Mouse (Mus musculus): ENCODE measurements around the gene Prkaa2. TPM values are rescaled to one million over a fixed set of nuclear protein-coding genes. Genes with fewer than 3 reads are reported as not detected.

The Prkaa2 gene
- polyA plus RNA-seq, 1 experiment from 2014 or later: 1.2 TPM

DNA sequence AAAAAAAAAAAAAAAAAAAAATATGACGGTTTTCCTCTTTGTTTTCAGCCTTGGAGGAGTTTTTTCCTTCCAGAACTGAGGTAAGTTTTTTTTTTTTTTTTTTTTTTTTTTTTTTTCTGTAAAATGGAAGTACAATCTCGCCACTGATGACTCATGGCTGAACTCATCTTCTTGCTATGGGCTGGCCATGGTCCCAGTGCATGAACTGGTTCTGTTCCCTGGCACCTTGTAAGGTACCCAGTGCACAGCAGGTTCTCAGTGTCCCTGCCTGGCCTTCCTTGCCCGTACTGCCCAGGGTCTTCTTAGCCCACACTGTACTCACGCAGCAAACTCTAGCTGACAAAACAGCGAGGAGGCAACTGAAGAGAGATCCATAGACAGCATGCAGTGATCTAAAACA, 121.6 kb downstream of the Prkaa2 start:
- Histone ChIP-seq H3K9me3 (ENCODE audit: low read depth, low read length) (no peaks in the 10 kb centered on the region), H3K9ac (no peak overlapping the region), H3K4me2 (no peak overlapping the region), H3K36me3 (ENCODE audit: insufficient read depth) (no peaks in the 10 kb centered on the region), H3K27ac (ENCODE audit: low read depth) (no peak overlapping the region), H3K4me1 (ENCODE audit: insufficient read depth) (no peaks in the 10 kb centered on the region), H3K27me3 (ENCODE audit: insufficient read depth, low read length) (no peaks in the 10 kb centered on the region), H3K4me3 (ENCODE audit: low read depth, low read length) (no peak overlapping the region)
- no peak for ATAC-seq (ENCODE audit: insufficient read depth)
- DNase-seq: no peak
- WGBS: 77% methylated on average over 5 of the region's 5 CpGs
- no peak for TF ChIP-seq CTCF (IDR thresholded peaks at IDR 0.05; ENCODE audit: low read depth)

DNA sequence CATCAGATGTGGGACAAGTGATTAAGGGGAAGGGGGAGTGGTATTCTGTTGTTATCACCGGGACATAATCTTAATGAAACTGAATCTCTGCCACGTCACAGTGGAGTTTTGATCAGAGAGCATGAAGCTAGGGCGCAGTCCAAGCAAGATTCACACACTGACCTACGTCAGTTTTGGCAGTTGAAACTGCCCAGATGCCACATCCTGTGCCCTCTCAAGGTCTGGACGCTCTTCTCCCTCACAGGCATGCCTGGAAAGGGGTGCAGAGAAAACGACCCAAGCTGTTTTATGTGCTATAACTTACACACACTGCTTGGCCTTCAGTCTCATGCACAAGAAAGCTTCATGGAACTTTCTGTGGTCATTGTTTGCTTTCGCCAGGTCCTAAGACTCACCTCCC, 122.1 kb downstream of the Prkaa2 start:
- TF ChIP-seq CTCF (IDR thresholded peaks at IDR 0.05; ENCODE audit: low read depth): no peak
- no peak overlapping the region for H3K9ac ChIP-seq
- no peaks in the 10 kb centered on the region for H3K4me1 ChIP-seq (ENCODE audit: insufficient read depth)
- H3K9me3 ChIP-seq (ENCODE audit: low read depth, low read length): no peaks in the 10 kb centered on the region
- no peak overlapping the region for H3K4me2 ChIP-seq
- DNase-seq (no peak), ATAC-seq (ENCODE audit: insufficient read depth) (no peak)
- no peaks in the 10 kb centered on the region for H3K27me3 ChIP-seq (ENCODE audit: insufficient read depth, low read length)
- WGBS: 65% methylated on average over 7 of the region's 7 CpGs
- no peak overlapping the region for H3K4me3 ChIP-seq (ENCODE audit: low read depth, low read length)
- no peaks in the 10 kb centered on the region for H3K36me3 ChIP-seq (ENCODE audit: insufficient read depth)
- no peak overlapping the region for H3K27ac ChIP-seq (ENCODE audit: low read depth)

DNA sequence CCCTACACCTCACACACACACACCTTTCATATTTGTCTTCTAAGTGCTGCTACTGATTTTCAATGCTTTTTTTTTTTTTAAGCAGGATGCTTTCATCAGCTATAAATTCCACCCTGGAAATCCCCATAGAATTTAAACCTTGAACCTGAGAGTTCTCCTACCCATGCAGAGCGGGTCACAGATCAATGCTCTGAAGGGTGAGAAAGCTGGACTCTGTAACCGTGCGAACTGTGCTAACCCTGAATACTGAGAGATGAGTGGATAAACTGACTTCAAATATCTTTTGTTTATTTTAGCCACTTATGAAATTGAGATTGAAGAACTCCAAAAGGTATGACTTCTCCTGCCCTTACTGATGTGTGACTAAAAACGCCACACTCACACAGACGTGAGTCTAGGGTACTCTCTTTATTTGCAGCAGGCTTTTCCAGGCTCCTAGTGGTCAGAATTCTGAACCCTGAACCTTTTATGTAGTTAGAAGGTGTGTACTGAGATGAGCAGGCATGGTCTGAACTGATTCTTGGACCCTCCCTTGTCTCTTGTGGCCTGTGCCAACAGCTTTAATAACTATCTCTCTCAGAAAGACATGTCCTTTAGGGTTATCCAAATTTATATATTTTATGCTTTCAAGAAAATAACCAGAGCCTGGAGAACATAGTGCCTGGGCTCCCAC, 123.6 kb downstream of the Prkaa2 start:
- no peak overlapping the region for H3K9ac ChIP-seq
- WGBS: 60% methylated on average over 5 of the region's 5 CpGs
- DNase-seq: no peak
- H3K9me3 ChIP-seq (ENCODE audit: low read depth, low read length): no peaks in the 10 kb centered on the region
- ATAC-seq (ENCODE audit: insufficient read depth): no peak
- H3K4me3 ChIP-seq (ENCODE audit: low read depth, low read length): no peak overlapping the region
- H3K4me2 ChIP-seq: no peak overlapping the region
- no peaks in the 10 kb centered on the region for H3K4me1 ChIP-seq (ENCODE audit: insufficient read depth)
- no peak overlapping the region for H3K27ac ChIP-seq (ENCODE audit: low read depth)
- H3K36me3 ChIP-seq (ENCODE audit: insufficient read depth): no peaks in the 10 kb centered on the region
- H3K27me3 ChIP-seq (ENCODE audit: insufficient read depth, low read length): no peaks in the 10 kb centered on the region
- TF ChIP-seq CTCF (IDR thresholded peaks at IDR 0.05; ENCODE audit: low read depth): no peak

Other genes starting within 250 kb of the Prkaa2 start
- not detected in 2 replicates for gene C8a, start 233.5 kb downstream of the Prkaa2 start, polyA plus RNA-seq (2014; fragmentation: Nextera tagmentation; extraction: Ambion mirVana)
- gene Fyb2, start 196.4 kb downstream of the Prkaa2 start, polyA plus RNA-seq (2014; fragmentation: Nextera tagmentation; extraction: Ambion mirVana): not detected in 2 replicates
- 64.8 and 67.1 TPM in 2 replicates for gene Plpp3, start 47.5 kb upstream of the Prkaa2 start, polyA plus RNA-seq (2014; fragmentation: Nextera tagmentation; extraction: Ambion mirVana)